Mouse (Mus musculus) embryonic fibroblast, embryonic 13.5 days (primary cell): Measurements from ENCODE around the gene Pltp.

ENCODE experiments used
- CTCF ChIP-seq: IDR thresholded peaks from 2 replicates; pipeline ENCODE4 v1.5.1; 2011; ENCODE audit warnings: mild to moderate bottlenecking, control low read depth, low read length, moderate library complexity, borderline replicate concordance; ENCODE audit not compliant: insufficient read depth
- POLR2A ChIP-seq: IDR thresholded peaks from 2 replicates; pipeline ENCODE4 v1.6.1; 2011; ENCODE audit warnings: low read depth, mild to moderate bottlenecking, control low read depth, low read length, moderate library complexity

DNA sequence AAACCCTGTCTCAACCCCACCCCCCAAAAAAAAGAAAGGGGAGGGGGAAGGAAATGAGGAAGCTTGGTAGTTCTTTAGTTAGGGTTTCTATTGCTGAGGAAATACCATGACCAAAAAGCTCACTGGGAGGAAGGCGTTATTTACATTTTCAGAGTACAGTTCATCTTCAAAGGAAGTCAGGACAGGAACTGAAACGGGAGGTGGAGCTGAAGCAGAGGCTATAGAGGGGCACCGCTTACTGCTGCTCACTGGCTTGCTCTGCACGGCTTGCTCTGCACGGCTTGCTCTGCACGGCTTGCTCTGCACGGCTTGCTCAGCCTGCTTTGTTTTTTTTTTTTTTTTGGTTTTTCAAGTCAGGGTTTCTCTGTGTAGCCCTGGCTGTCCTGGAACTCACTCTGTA, 11.0 kb upstream of the Pltp start:
- no peak for TF ChIP-seq CTCF
- TF ChIP-seq POLR2A = no peak
